Mouse (Mus musculus) kidney, adult 2 months (tissue): Measurements from ENCODE around the gene Stx7. TPM values are rescaled to one million over a fixed set of nuclear protein-coding genes. Genes with fewer than 3 reads are reported as not detected.
A peak's percentile ranks its signal among the peaks of the same experiment; 100 is the strongest.

ENCODE experiments used
- DNase-seq: peaks from one replicate; pipeline ENCODE4 v3.0.0; 2021
- H3K27ac ChIP-seq: fragments of 200-500 bp; 2 replicates; pipeline ENCODE4 v1.5.1; 2012; ENCODE audit warnings: low read depth, low read length, control low read depth, inconsistent platforms; ENCODE audit not compliant: insufficient read depth
- H3K27me3 ChIP-seq: fragments of 200-500 bp; replicated peaks from 2 replicates; pipeline ENCODE4 v1.6.1; 2012; ENCODE audit warnings: mild to moderate bottlenecking, moderate library complexity, low read length, inconsistent platforms; ENCODE audit not compliant: control insufficient read depth, insufficient read depth
- H3K36me3 ChIP-seq: fragments of 200-500 bp; 2 replicates; pipeline ENCODE4 v1.6.1; 2012; ENCODE audit warnings: mild to moderate bottlenecking, moderate library complexity, low read length, inconsistent platforms; ENCODE audit not compliant: control insufficient read depth, insufficient read depth
- H3K4me1 ChIP-seq: fragments of 200-500 bp; 2 replicates; pipeline ENCODE4 v1.6.1; 2011; ENCODE audit warnings: low read length; ENCODE audit not compliant: control insufficient read depth, insufficient read depth
- H3K4me3 ChIP-seq: fragments of 200-500 bp; 2 replicates; pipeline ENCODE4 v1.5.1; 2011; ENCODE audit warnings: mild to moderate bottlenecking, low read depth, low read length, control low read depth; ENCODE audit not compliant: insufficient read depth
- CTCF ChIP-seq: fragments of 200-500 bp; conservative IDR thresholded peaks from 2 replicates; pipeline ENCODE4 v1.5.1; 2011; ENCODE audit warnings: low read depth, mild to moderate bottlenecking, control low read depth, low read length, moderate library complexity, mixed read lengths; ENCODE audit not compliant: insufficient read depth, insufficient read length
- POLR2A ChIP-seq: fragments of 200-500 bp; IDR thresholded peaks from one replicate; pipeline ENCODE4 v1.6.1; 2011; ENCODE audit warnings: low read depth, low read length, control low read depth
- WGBS: fragments of 180-500 bp; shearing (Covaris S2); methylation state at CpG from one replicate; pipeline ENCODE4 v1.1.7; 2018; 5-methylcytosine and 5-hydroxymethylcytosine counted together
- polyA plus RNA-seq: library from polyadenylated mRNA; depleted of rRNA; stranded (reverse); fragments of >200 nt; gene quantifications from 2 replicates; pipeline ENCODE4 v1.2.3, GENCODE M21; 2012

The Stx7 gene
- polyA plus RNA-seq, 1 experiment = 197 TPM

GRCm38 (mm10) chr10:24168854-24169253, 19.8 kb downstream of the Stx7 start:
- no peaks in the 10 kb centered on the region for H3K36me3 ChIP-seq
- peaks cover 41% of the 10 kb centered on the region for H3K4me1 ChIP-seq
- H3K4me3 ChIP-seq = no peak overlapping the region
- WGBS = 71% methylated on average over 1 of the region's 1 CpGs
- no peaks in the 10 kb centered on the region for H3K27me3 ChIP-seq
- peak overlapping the region; percentile 56 for H3K27ac ChIP-seq
- peak; percentile 59 for DNase-seq
- no peak for TF ChIP-seq CTCF
- TF ChIP-seq POLR2A = no peak

GRCm38 (mm10) chr10:24171906-24172459, 22.9 kb downstream of the Stx7 start:
- Histone ChIP-seq H3K4me3 (no peak overlapping the region), H3K27me3 (no peaks in the 10 kb centered on the region), H3K4me1 (peaks cover 22% of the 10 kb centered on the region; the same call in 1 of the 2 replicates), H3K36me3 (no peaks in the 10 kb centered on the region; the same call in 1 of the 2 replicates), H3K27ac (no peak overlapping the region)
- TF ChIP-seq CTCF (no peak), POLR2A (no peak)
- WGBS = 81% methylated on average over 4 of the region's 4 CpGs
- DNase-seq = no peak

- Histone ChIP-seq H3K4me1 (peaks cover 13% of the 10 kb centered on the region; the same call in 1 of the 2 replicates), H3K27ac (peak overlapping the region; percentile 34), H3K27me3 (no peaks in the 10 kb centered on the region), H3K4me3 (no peak overlapping the region), H3K36me3 (peaks cover 1% of the 10 kb centered on the region; the same call in 1 of the 2 replicates)
- DNase-seq = peak; percentile 73
- no peak for TF ChIP-seq POLR2A
- peak; percentile 27; the same call in 1 of the 2 replicates for TF ChIP-seq CTCF
- 29% methylated on average over 10 of the region's 10 CpGs for WGBS
Measured at GRCm38 (mm10) chr10:24173210-24174001, 24.3 kb downstream of the Stx7 start.

- TF ChIP-seq CTCF = peak; percentile 29; the same call in 1 of the 2 replicates
- no peak for TF ChIP-seq POLR2A
- Histone ChIP-seq H3K36me3 (peaks cover 6% of the 10 kb centered on the region), H3K27ac (no peak overlapping the region), H3K4me3 (no peak overlapping the region), H3K27me3 (no peaks in the 10 kb centered on the region), H3K4me1 (no peaks in the 10 kb centered on the region)
- no peak for DNase-seq
- 58% methylated on average over 7 of the region's 7 CpGs for WGBS
Measured at GRCm38 (mm10) chr10:24190392-24190791, 41.3 kb downstream of the Stx7 start.

GRCm38 (mm10) chr10:24191977-24192376, 42.9 kb downstream of the Stx7 start:
- 68% methylated on average over 1 of the region's 1 CpGs for WGBS
- no peaks in the 10 kb centered on the region for H3K27me3 ChIP-seq
- peaks cover 2% of the 10 kb centered on the region; the same call in 1 of the 2 replicates for H3K36me3 ChIP-seq
- no peak overlapping the region for H3K4me3 ChIP-seq
- no peak overlapping the region for H3K27ac ChIP-seq
- no peak for DNase-seq
- TF ChIP-seq POLR2A (no peak), CTCF (no peak)
- H3K4me1 ChIP-seq = no peaks in the 10 kb centered on the region

- H3K36me3 ChIP-seq = no peaks in the 10 kb centered on the region
- WGBS = 42% methylated on average over 12 of the region's 12 CpGs
- no peak for DNase-seq
- H3K4me1 ChIP-seq = no peaks in the 10 kb centered on the region
- H3K4me3 ChIP-seq = no peak overlapping the region
- H3K27me3 ChIP-seq = no peaks in the 10 kb centered on the region; the same call in 1 of the 2 replicates
- no peak for TF ChIP-seq CTCF
- no peak overlapping the region for H3K27ac ChIP-seq
Measured at GRCm38 (mm10) chr10:24199303-24199702, 50.2 kb downstream of the Stx7 start.

- no peaks in the 10 kb centered on the region for H3K4me1 ChIP-seq
- H3K4me3 ChIP-seq = no peak overlapping the region
- no peaks in the 10 kb centered on the region; the same call in 1 of the 2 replicates for H3K27me3 ChIP-seq
- no peak for TF ChIP-seq CTCF
- TF ChIP-seq POLR2A = no peak
- DNase-seq = no peak
- no peaks in the 10 kb centered on the region for H3K36me3 ChIP-seq
- WGBS = 81% methylated on average over 3 of the region's 3 CpGs
- no peak overlapping the region for H3K27ac ChIP-seq
Measured at GRCm38 (mm10) chr10:24200099-24200498, 51.0 kb downstream of the Stx7 start.
